Mouse (Mus musculus): ENCODE results near the gene Gm42420.

Gm42420 gene

GRCm38 (mm10) chr6:39585517-39585916, at the start of gene Gm42420:
Gene Gm42420 (plus strand): TSS chr6:39585753.
- DNase-seq (ENCODE audit: low spot score) = no peak

- no peak for DNase-seq (ENCODE audit: low spot score)
These were observed 48.9 kb upstream of the Gm42420 start for GRCm38 (mm10) chr6:39536621-39537020.

DNA sequence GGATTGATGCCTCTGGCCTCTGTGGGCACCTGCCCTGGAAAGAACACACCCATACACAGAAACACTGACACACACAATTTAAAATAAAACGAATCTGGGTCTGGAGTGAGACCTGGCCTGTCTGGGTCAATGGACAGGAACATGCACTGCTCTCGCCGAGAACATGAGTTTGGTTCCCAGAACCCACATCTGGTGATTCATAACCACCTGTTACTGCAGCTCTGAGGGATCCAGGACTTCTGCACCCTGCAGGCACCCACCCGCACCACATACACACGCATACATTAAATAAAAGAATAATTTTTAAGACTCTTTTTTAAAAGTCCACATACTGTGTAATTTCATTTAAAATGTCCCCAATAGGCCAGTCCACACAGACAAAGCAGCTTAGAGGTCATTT, 48.3 kb upstream of the Gm42420 start:
- DNase-seq (ENCODE audit: low spot score) = no peak

- DNase-seq (ENCODE audit: low spot score) = no peak
These were observed 47.3 kb upstream of the Gm42420 start for GRCm38 (mm10) chr6:39538227-39538626.

GRCm38 (mm10) chr6:39539679-39540155, 45.8 kb upstream of the Gm42420 start:
- DNase-seq (ENCODE audit: low spot score) = no peak

- no peak for DNase-seq (ENCODE audit: low spot score)
These were observed 45.0 kb upstream of the Gm42420 start for GRCm38 (mm10) chr6:39540563-39540962.

DNA sequence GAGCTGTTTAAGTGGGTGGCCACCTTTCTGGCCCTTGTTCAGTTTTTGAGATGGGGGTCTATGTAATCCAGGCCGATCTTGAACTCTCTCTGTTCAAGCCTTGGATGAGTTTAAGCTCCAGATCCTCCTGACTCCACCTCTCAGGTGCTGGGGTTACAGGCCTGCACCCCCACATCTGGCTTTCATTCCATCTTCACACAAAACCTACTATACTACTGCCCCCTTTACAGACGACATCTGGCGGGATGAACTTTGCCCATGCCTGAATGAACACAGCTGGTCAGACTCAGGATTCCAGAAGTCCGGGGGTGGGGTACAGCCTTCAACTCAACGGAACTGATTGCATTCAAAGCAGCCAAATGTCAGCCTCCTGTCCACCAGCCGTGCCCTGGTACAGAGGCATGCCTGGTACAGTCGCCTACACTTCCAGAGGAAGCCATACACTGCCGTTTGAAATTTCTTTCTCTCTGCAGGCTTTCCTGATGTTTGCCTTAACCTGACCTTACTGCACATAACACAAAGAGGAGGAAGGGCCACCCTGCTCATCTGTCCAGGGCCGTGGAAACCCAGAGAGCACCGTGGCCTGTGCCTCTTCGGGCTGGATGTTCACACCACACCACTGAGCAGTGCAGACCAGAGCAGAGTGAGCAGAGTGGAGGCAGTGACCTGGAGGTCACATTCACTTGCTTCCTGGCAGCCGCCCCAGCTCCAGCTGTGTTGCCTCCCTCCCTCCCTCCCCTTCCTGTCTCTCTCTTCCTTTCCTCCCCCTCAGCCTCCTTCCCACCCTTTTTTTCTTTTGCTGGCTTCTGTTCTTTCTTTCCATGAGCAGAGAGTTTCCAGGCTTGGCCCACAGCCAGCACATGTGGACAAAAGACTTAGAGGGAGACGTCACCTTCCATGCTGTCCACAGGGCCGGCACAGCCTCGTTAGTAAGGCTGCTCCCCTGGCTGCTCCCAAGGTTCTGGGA, 42.6 kb upstream of the Gm42420 start:
- peak; percentile 46 for DNase-seq (ENCODE audit: low spot score)

- DNase-seq (ENCODE audit: low spot score) = no peak
These were observed 41.7 kb upstream of the Gm42420 start for GRCm38 (mm10) chr6:39543769-39544420.

GRCm38 (mm10) chr6:39545474-39545873, 40.1 kb upstream of the Gm42420 start:
- DNase-seq (ENCODE audit: low spot score) = no peak

DNA sequence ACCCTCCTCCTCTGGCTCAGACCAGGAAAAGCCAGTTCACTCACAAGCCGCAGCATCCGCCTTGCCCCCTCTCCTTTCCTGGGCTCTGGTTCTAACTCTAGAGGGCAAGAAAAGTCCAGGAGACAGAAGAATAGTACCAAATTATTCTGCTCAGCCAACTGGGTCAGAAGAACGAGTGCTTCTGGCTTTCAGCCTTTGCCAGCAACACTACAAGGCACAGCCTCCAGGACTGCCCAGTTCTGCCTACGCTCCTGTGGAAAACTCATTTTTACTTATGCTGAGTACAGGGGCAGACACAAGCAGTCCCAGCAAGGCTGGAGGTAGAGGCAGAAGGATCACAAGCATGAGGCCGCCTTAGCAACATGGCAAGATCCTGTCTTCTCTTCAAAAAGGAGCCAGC, 37.5 kb upstream of the Gm42420 start:
- no peak for DNase-seq (ENCODE audit: low spot score)

DNA sequence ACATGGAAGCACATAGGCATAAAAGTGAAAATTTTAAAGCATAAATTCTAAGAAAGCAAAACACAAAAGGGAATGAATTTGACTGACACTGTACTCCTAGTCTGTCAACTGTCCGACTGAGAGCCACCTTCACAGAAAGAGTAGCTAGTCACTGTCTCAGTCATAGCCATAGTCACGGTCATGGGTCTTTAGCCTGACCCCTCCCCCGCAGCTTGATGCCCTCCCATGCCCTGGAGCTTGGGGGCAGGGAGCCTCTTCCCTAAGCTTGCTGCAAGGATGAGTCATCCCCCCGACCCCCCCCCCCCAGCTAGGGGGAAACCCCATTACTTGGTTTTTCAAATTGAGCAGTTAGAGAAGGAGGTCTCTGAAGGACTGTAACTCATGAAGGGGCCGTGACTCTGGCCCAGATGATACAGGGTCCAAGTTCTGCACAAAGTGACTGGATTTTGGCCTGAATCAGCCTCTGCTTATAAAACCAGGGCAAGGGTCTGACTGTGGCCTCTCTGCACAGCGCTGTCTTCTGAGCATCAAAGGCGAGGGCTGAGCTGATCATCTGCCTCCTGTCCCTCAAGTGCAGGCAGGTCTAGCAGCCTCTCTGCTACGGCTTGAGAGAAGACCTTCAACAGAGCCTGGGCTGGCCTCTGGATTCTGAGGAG, 33.4 kb upstream of the Gm42420 start:
- no peak for DNase-seq (ENCODE audit: low spot score)

DNA sequence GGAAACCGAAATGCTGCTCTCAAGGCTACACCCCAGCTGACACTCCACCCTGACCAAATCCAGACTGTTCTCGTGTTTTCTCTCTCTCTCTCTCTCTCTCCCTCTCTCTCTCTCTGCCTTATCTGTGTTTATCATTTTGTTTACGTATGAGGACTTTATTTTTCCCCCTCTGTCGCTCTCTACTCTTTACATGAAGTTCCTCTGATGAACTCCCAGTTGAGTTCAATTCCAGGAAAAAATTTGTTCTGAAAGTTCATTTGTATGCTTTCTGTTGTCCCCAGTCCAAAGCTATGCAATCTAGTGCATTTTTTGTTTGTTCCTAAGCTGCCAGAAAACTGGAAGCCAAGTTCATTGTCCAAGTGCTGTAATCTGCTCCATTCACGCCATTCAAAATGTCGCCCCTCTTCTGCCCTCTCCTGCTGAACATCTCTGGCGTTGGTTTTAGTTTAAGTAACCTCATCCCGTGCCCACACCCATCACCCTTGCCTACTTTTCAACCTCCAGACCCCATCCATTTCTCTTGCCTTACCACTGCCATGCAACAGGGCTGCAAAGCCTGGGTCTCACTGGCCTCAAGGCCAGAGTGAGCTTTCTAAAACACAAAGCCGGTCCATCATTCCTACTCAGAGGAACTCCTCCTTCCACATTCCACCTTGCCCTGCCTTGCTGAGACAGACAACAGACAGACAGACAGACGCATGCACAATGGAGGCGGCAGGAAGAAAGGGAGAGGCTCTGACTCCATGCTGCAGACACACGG, 30.5 kb upstream of the Gm42420 start:
- no peak for DNase-seq (ENCODE audit: low spot score)

GRCm38 (mm10) chr6:39555648-39555945, 30.0 kb upstream of the Gm42420 start:
- DNase-seq (ENCODE audit: low spot score) = no peak

DNA sequence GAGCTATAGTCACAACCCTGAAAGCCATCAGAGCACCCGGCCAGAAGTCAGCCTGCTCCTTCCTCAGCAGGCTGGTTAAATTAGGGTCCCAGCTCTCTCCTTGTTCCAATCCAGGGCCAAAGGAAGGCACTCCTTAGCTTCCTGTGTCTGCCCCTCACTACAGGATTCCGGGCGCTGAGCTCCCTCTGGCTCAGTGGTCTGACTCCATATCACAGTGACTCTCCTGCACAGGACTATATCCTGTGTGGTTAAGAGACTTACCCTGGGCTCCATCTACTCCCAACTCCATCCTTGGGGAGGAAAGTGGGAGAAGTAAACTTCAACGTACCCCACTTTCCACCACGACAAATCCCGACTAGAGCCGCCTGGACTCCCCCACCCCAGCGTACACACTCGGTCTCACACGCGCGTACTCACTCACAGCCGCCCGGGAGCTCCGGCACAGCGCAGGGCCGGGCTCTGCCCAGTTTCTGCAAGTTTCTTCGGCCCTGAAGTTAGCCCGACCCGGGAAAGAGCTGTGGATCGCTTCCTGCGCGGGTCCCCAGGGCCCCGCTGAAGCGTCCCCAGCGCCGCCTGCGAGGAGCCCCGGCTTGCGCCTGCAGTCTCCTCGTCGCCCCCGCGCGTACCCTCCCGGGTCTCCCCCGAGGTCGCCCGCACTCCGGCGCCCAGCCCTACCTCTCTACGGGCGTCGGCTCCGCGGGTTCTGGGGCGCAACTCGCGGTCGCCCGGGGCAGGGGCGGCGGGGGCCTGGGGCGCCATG, 28.5 kb upstream of the Gm42420 start:
- peak; percentile 33 for DNase-seq (ENCODE audit: low spot score)

DNA sequence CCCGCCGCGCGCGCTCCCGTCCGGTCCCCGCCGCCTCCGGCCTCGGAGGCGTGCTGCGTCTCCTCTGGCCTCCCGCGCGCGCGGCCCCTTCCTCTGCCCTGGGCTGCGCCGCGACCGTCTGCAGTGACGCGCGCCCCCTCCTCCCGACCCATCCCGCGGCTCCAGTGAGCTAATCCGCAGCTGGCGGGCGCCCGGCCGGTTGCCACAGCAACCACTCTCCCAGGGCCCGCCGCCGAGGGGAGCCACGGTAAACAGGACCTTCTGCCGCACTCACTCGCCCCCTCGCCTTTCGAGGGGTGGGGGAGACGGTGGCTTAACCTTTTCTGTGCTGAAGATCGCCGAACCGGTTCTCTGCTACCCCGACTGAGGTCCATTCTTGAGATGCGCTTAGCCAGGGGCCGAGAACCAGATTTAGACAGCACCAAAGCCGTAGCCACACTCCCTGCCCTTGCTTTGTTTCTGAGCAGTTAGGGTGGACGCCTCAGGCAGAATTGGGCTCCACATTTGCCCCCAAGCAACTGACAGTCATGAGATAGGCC, 27.8 kb upstream of the Gm42420 start, which contains the start of gene Dennd2a:
Gene Dennd2a, minus strand, starts transcription at position 145 of the 539 bp plus-strand sequence.
- DNase-seq (ENCODE audit: low spot score) = peak; percentile 57

GRCm38 (mm10) chr6:39559276-39559939, 26.1 kb upstream of the Gm42420 start:
- DNase-seq (ENCODE audit: low spot score) = no peak

DNA sequence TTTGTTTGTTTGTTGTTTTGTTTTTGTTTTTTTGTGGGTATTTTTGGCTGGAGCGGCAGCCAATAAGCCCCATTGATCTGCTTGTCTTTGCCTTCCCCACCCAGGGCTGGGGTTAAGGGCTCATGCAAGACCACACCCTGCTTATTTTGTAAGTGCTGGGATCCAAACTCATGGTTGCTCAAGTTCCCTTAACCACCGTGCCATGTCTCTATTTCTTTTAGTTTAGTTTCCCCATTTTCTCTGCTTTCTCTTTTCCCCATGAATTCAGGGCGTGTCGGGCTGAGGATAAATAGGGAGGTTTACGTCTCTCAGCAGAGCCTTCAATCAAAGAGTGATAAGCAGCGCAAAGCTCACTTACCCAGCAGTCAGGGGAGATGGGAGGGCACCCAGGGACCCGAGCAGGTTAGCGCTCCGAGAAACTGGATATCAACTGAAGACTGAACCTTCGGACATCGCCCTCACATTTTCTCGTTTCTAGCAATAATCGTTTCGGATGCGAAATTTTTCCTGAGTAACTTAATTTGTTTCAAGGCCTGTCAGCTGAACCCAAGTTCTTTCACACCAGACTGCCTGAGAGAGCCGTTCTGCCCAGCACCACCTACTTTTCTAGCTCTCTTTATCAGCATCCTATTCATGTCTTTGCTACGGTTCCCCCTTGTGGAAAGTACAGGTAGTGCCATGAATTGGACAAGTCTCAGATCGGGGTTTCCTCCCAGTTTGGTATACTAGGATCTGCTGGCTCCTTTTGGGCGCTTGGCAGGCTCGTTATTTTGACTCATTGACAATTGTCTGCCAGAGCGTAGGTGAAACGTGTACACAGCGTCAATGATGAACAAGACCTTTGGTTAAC, 23.2 kb upstream of the Gm42420 start:
- DNase-seq (ENCODE audit: low spot score) = peak; percentile 64

DNA sequence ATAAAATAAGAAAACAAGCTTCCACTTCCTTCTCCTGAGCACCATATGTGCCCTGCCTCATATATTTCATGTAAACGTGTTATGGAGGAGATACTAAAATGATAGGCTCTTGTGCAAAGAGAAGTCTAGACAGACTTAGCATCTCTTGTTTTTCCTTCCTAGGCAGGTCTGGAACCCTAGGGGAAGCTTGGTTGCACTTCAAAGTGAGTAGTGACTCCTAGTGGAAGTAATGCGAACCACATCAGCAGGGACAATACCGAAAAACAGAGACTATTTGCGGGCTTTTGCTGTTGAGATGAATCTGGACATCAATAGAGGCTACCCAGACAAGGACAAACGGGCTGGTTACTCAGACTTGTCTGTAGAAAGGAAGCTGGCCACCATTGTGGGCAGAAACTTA, 18.0 kb upstream of the Gm42420 start:
- no peak for DNase-seq (ENCODE audit: low spot score)

GRCm38 (mm10) chr6:39570426-39570825, 15.1 kb upstream of the Gm42420 start:
- DNase-seq (ENCODE audit: low spot score) = no peak
